In genomic region chr15:10689304-10689703, GRCm38 (mm10) we compare ENCODE assay signal across 15 mouse cellular contexts. TPM values are rescaled to one million over a fixed set of nuclear protein-coding genes. Genes with fewer than 3 reads are reported as not detected.
DNase-seq lines count a peak whose midpoint lies in the region; ATAC-seq and TF ChIP-seq lines count a peak whose summit lies in the region.
"Had no signal": no experiment of that assay in that cellular context is flagged by ENCODE, and none has a peak within 500 bp of the region (broad histone marks: within the 10 kb centered on the region; RNA-seq: fewer than 3 reads in every experiment).

No protein-coding gene starts in this region.

- no peaks in the 10 kb centered on the region for H3K27me3 ChIP-seq in forebrain, embryonic 15.5 days
- H3K27me3 ChIP-seq in forebrain, embryonic 10.5 days (ENCODE audit: poor library complexity, severe bottlenecking), result no peaks in the 10 kb centered on the region
- no peaks in the 10 kb centered on the region for H3K27me3 ChIP-seq in lung, embryonic 14.5 days (ENCODE audit: insufficient read depth, low read length)
- H3K27me3 ChIP-seq in intestine, embryonic 15.5 days (replicated peaks), result no peaks in the 10 kb centered on the region
- H3K27me3 ChIP-seq: midbrain, embryonic 13.5 days had no signal

- no peak for TF ChIP-seq CTCF in lung, embryonic 14.5 days (IDR thresholded peaks at IDR 0.05; ENCODE audit: low read depth)

- H3K36me3 ChIP-seq in forebrain, embryonic 15.5 days, result peaks cover 4% of the 10 kb centered on the region
- H3K36me3 ChIP-seq in forebrain, embryonic 10.5 days (replicated peaks), result peaks cover 44% of the 10 kb centered on the region
- peaks cover 17% of the 10 kb centered on the region for H3K36me3 ChIP-seq in lung, embryonic 14.5 days (ENCODE audit: insufficient read depth)
- H3K36me3 ChIP-seq in intestine, embryonic 15.5 days, result no peaks in the 10 kb centered on the region; the same call in 1 of the 2 replicates

- no peak for DNase-seq in forebrain, embryonic 10.5 days (ENCODE audit: extremely low spot score, low spot score)
- DNase-seq in lung, embryonic 14.5 days, result peak; percentile 51
- DNase-seq in lung, postnatal 10 days, result no peak
- peak; percentile 26 for DNase-seq in yolk sac, embryonic 10.5 days (ENCODE audit: low spot score)
- DNase-seq in cerebellum, adult 9-11 months, result no peak
- DNase-seq: adrenal gland, adult 8-10 months; cerebellum, adult 2 months; gastrocnemius, postnatal 36 days; kidney, postnatal 25 days; layer of hippocampus, adult 9-11 months had no signal

- no peaks in the 10 kb centered on the region for H3K9me3 ChIP-seq in forebrain, embryonic 15.5 days
- no peaks in the 10 kb centered on the region for H3K9me3 ChIP-seq in forebrain, embryonic 10.5 days
- no peaks in the 10 kb centered on the region for H3K9me3 ChIP-seq in lung, embryonic 14.5 days (ENCODE audit: low read depth, low read length)
- H3K9me3 ChIP-seq in intestine, embryonic 15.5 days, result no peaks in the 10 kb centered on the region
- H3K9me3 ChIP-seq: midbrain, embryonic 13.5 days had no signal

- no peak overlapping the region for H3K9ac ChIP-seq in forebrain, embryonic 15.5 days (replicated peaks)
- H3K9ac ChIP-seq in lung, embryonic 14.5 days, result no peak overlapping the region
- no peak overlapping the region for H3K9ac ChIP-seq in intestine, embryonic 15.5 days
- H3K9ac ChIP-seq: midbrain, embryonic 13.5 days had no signal

- 90% methylated on average over 11 of the region's 11 CpGs for WGBS in forebrain, embryonic 15.5 days
- WGBS in forebrain, embryonic 10.5 days, result 96% methylated on average over 11 of the region's 11 CpGs
- 56% methylated on average over 11 of the region's 11 CpGs for WGBS in lung, embryonic 14.5 days
- 65% methylated on average over 11 of the region's 11 CpGs for WGBS in intestine, embryonic 15.5 days

- peaks cover 47% of the 10 kb centered on the region for H3K4me1 ChIP-seq in forebrain, embryonic 15.5 days
- H3K4me1 ChIP-seq in forebrain, embryonic 10.5 days, result peaks cover 38% of the 10 kb centered on the region
- H3K4me1 ChIP-seq in lung, embryonic 14.5 days (ENCODE audit: insufficient read depth), result peaks cover 3% of the 10 kb centered on the region; the same call in 1 of the 2 replicates
- peaks cover 15% of the 10 kb centered on the region for H3K4me1 ChIP-seq in intestine, embryonic 15.5 days (replicated peaks)

- peak overlapping the region; percentile 69 for H3K27ac ChIP-seq in forebrain, embryonic 15.5 days (replicated peaks)
- H3K27ac ChIP-seq in forebrain, embryonic 10.5 days, result no peak overlapping the region
- peak overlapping the region; percentile 12; the same call in 1 of the 2 replicates for H3K27ac ChIP-seq in lung, embryonic 14.5 days (ENCODE audit: low read depth)
- 0 out of 2 replicates have a peak overlapping the region, but pooled peaks have one; percentile 27 for H3K27ac ChIP-seq in intestine, embryonic 15.5 days
- H3K27ac ChIP-seq: macrophage; midbrain, embryonic 13.5 days had no signal

- no peak overlapping the region for H3K4me2 ChIP-seq in forebrain, embryonic 15.5 days (replicated peaks)
- no peak overlapping the region for H3K4me2 ChIP-seq in lung, embryonic 14.5 days
- H3K4me2 ChIP-seq in intestine, embryonic 15.5 days (replicated peaks), result no peak overlapping the region
- H3K4me2 ChIP-seq: midbrain, embryonic 13.5 days had no signal

- no peak overlapping the region for H3K4me3 ChIP-seq in forebrain, embryonic 15.5 days
- no peak overlapping the region for H3K4me3 ChIP-seq in forebrain, embryonic 10.5 days
- H3K4me3 ChIP-seq in lung, embryonic 14.5 days (ENCODE audit: low read depth, low read length), result no peak overlapping the region
- H3K4me3 ChIP-seq in intestine, embryonic 15.5 days (replicated peaks), result no peak overlapping the region
- H3K4me3 ChIP-seq: midbrain, embryonic 13.5 days had no signal

- ATAC-seq in forebrain, embryonic 15.5 days (replicated peaks), result no peak
- no peak for ATAC-seq in lung, embryonic 14.5 days (ENCODE audit: insufficient read depth)
- no peak for ATAC-seq in intestine, embryonic 15.5 days
- ATAC-seq in monocyte, adult 5-6 weeks (replicated peaks; ENCODE audit: insufficient number of reproducible peaks, low FRiP score, low TSS enrichment, poor library complexity, severe bottlenecking), result no peak
- ATAC-seq: midbrain, embryonic 13.5 days had no signal

RNA-seq across cellular contexts. Expression of gene Rai14, which starts 25.1 kb away (rescaled TPM):
- 37.4 and 38.2 TPM in 2 replicates for polyA plus RNA-seq in forebrain, embryonic 15.5 days (2015; fragmentation: Nextera tagmentation; extraction: Ambion mirVana)
- polyA plus RNA-seq in forebrain, embryonic 10.5 days (2016; fragmentation: Nextera tagmentation; extraction: Ambion mirVana), result 47.8 and 50.5 TPM in 2 replicates
- 73.1 and 74.7 TPM in 2 replicates for polyA plus RNA-seq in lung, embryonic 14.5 days (2014; fragmentation: Nextera tagmentation; extraction: Ambion mirVana)
- 16.8 and 17.4 TPM in 2 replicates for polyA plus RNA-seq in intestine, embryonic 15.5 days (2015; fragmentation: Nextera tagmentation; extraction: Ambion mirVana)
- total RNA-seq in monocyte, adult 5-6 weeks (2017), result 1.7 to 2.2 TPM (median 2.0 TPM) in 3 replicates

Comparison
In these comparisons a context has a peak if more than half of its experiments do, and no peak if none do; other contexts are left out.
1. DNase-seq: peak in lung, embryonic 14.5 days (single experiment) and yolk sac, embryonic 10.5 days (single experiment); none in forebrain, embryonic 10.5 days (single experiment), lung, postnatal 10 days (single experiment) and cerebellum, adult 9-11 months (single experiment).